Mouse (Mus musculus): Measurements from ENCODE around the gene Gcdh.

GRCm38 (mm10) chr8:84837149-84837911 lies 56.4 kb downstream of the Gcdh start:
- TF ChIP-seq POLR2A (IDR thresholded peaks at IDR 0.05; ENCODE audit: insufficient read depth, low read depth, low read length) (no peak), CTCF (IDR thresholded peaks at IDR 0.05; ENCODE audit: insufficient read depth, low read depth, low read length) (no peak)

Data from olfactory bulb, adult 2 months (tissue).